Mouse (Mus musculus) thymus, adult 2 months (tissue): ENCODE measurements around the gene Baz2b. TPM values are rescaled to one million over a fixed set of nuclear protein-coding genes. Genes with fewer than 3 reads are reported as not detected.

Experiments used
- polyA plus RNA-seq: library from polyadenylated mRNA; depleted of rRNA; stranded (reverse); fragments of >200 nt; gene quantifications from 2 replicates; pipeline ENCODE4 v1.2.3, GENCODE M21; 2012; rRNA removed

Gene Baz2b
- polyA plus RNA-seq, 1 experiment, result 25.9 TPM

Other genes starting within 250 kb of the Baz2b start
- 23.3 and 24.3 TPM in 2 replicates for gene March7, start within 50 bp of the Baz2b start, polyA plus RNA-seq
- gene Cd302, start 74.6 kb upstream of the Baz2b start, polyA plus RNA-seq, result 5.8 and 7.4 TPM in 2 replicates
- 17.4 and 20.8 TPM in 2 replicates for gene Ly75, start 173.5 kb upstream of the Baz2b start, polyA plus RNA-seq